Mouse (Mus musculus): ENCODE measurements around the gene Pabpc1l.

Gene Pabpc1l

DNA sequence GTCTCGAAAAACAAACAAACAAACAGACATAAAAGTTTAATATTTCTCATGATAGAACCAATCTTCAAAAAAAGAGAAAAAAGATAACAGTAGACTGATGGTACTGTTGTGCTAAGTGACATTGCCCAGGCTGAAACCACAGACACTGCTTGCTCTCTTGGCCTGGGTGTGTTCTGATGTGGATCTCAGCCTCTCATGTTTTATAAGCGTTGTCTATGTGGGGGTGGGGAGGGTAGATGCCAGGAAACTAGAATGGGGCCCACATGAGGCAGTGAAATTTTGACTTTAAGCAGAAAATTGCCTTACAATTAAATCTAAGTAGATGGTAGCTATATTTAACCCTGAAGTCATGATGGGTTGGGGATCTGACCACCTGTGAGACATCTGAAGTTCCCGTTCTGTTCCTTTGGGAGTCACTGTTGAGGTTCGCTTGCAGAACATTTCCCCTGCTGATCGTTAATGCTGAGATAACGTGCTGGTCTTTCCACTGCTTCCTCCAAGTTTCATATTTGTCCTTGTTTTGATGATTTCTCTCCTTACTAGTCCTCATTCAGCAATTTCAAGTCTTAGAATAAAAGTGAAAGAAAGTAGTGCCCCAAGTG lies 62.3 kb downstream of the Pabpc1l start:
- no peak for DNase-seq (ENCODE audit: low spot score)

DNA sequence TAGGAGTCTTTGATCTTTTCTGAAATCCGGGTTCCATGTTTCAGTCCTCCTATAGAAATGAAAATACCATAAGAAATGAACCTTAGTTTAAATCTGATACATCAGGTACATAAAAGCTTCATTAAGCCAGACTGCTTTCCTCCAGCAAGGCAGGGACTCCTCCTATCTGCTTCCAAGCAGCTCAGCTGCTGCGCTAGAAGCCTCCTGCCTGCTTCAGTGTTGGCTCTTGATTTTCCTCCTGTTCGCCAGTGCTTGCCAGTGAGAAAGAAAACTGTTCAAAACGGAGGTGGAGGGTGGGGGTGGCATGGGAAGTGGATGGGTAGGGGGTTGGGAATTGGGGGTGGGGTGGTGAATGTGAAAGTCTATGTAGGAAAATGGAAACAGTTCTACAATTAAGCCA lies 64.3 kb downstream of the Pabpc1l start:
- no peak for DNase-seq (ENCODE audit: low spot score)

DNA sequence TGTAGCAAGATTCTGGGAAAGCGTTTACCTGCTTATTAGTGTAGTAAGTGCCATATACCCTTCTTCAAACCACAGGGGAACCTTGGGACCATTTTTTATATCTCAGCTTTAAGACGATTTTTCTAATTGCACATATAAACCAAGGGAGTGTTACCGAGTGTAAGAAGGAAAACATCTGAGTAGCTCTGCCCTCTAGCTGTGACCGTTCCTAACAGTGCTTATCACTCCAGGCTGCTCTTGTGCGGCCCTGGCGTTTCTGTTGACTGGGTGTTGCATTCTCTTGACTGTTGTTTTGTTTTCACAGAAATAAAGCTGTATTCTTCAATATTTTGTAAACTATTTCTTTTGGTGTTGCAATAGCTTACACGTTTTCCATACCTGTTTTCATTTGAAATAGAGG lies 68.9 kb downstream of the Pabpc1l start:
- no peak for DNase-seq (ENCODE audit: low spot score)

DNA sequence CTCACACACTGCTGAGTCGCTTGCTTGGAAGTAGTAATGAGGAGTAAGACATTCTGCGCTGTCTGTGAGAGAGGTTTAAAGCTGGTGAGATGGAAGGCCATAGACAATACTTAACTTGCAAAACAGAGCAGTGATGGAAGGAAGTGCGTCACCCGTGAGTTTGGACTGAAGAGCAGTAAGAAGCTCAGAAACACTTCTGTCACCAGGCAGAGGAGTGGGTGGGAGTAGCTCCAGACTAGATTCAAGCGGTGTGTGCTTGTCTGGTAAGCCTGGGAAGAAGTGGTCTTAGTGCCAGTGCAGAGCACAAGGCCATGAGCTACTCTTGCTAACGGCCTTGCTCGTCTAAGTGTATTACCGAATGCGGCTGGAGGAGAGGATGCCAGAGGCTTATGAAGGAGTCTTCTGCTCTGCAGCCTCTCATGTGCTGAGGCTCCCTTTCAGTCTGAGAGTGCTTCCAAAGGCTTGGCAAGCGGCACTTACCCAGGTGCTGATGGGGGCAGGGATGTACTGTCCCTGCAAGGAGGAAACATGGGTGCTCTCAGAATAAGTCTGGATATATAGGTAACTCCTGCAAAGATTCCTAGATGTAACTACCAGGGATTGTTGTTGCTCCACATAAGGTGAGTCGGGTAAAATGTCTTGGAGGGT lies 73.5 kb downstream of the Pabpc1l start:
- no peak for DNase-seq (ENCODE audit: low spot score)

Data from layer of hippocampus, adult 9-10 months (tissue).